In genomic region chr16:41787146-41787545, GRCm38 (mm10) we compare ENCODE assay signal across 25 mouse cellular contexts.
A peak's percentile ranks its signal among the peaks of the same experiment; 100 is the strongest.
DNase-seq lines count a peak whose midpoint lies in the region; ATAC-seq and TF ChIP-seq lines count a peak whose summit lies in the region.
"Had no signal": no experiment of that assay in that cellular context is flagged by ENCODE, and none has a peak within 500 bp of the region (broad histone marks: within the 10 kb centered on the region; RNA-seq: fewer than 3 reads in every experiment).

No protein-coding gene starts in this region.

- H3K27me3 ChIP-seq in forebrain, embryonic 12.5 days, result no peaks in the 10 kb centered on the region
- H3K27me3 ChIP-seq in forebrain, postnatal 0 days (ENCODE audit: insufficient read depth, low read length), result no peaks in the 10 kb centered on the region
- H3K27me3 ChIP-seq in midbrain, embryonic 14.5 days (ENCODE audit: control insufficient read depth, insufficient read depth, low read length), result no peaks in the 10 kb centered on the region
- no peaks in the 10 kb centered on the region for H3K27me3 ChIP-seq in midbrain, embryonic 11.5 days (ENCODE audit: control insufficient read depth, insufficient read depth, low read length)
- H3K27me3 ChIP-seq in forebrain, embryonic 14.5 days (replicated peaks; ENCODE audit: control insufficient read depth, insufficient read depth, low read length), result no peaks in the 10 kb centered on the region
- H3K27me3 ChIP-seq: CH12.LX; hindbrain, embryonic 12.5 days; liver, embryonic 13.5 days; lung, embryonic 15.5 days; midbrain, embryonic 12.5 days; stomach, embryonic 15.5 days had no signal

- 48% methylated on average over 1 of the region's 1 CpGs for WGBS in forebrain, embryonic 12.5 days
- 18% methylated on average over 1 of the region's 1 CpGs for WGBS in forebrain, postnatal 0 days
- 75% methylated on average over 1 of the region's 1 CpGs for WGBS in midbrain, embryonic 14.5 days
- 81% methylated on average over 1 of the region's 1 CpGs for WGBS in midbrain, embryonic 11.5 days
- 25% methylated on average over 1 of the region's 1 CpGs for WGBS in forebrain, embryonic 14.5 days

- no peaks in the 10 kb centered on the region for H3K36me3 ChIP-seq in forebrain, embryonic 12.5 days (replicated peaks)
- H3K36me3 ChIP-seq in forebrain, postnatal 0 days (ENCODE audit: insufficient read depth), result no peaks in the 10 kb centered on the region
- H3K36me3 ChIP-seq in midbrain, embryonic 14.5 days (ENCODE audit: control insufficient read depth, insufficient read depth, low read length), result no peaks in the 10 kb centered on the region
- H3K36me3 ChIP-seq in midbrain, embryonic 11.5 days (ENCODE audit: control insufficient read depth, insufficient read depth, low read length), result no peaks in the 10 kb centered on the region
- H3K36me3 ChIP-seq in forebrain, embryonic 14.5 days (ENCODE audit: control insufficient read depth, insufficient read depth, low read length), result no peaks in the 10 kb centered on the region
- H3K36me3 ChIP-seq: hindbrain, embryonic 12.5 days; liver, embryonic 13.5 days; lung, embryonic 15.5 days; midbrain, embryonic 12.5 days; stomach, embryonic 15.5 days had no signal

- H3K4me2 ChIP-seq in forebrain, embryonic 12.5 days, result no peak overlapping the region
- H3K4me2 ChIP-seq in forebrain, postnatal 0 days (ENCODE audit: low read depth), result no peak overlapping the region
- H3K4me2 ChIP-seq in midbrain, embryonic 14.5 days (ENCODE audit: low read length), result no peak overlapping the region
- H3K4me2 ChIP-seq in midbrain, embryonic 11.5 days, result no peak overlapping the region
- no peak overlapping the region for H3K4me2 ChIP-seq in forebrain, embryonic 14.5 days (ENCODE audit: low read length)
- H3K4me2 ChIP-seq: hindbrain, embryonic 12.5 days; liver, embryonic 13.5 days; lung, embryonic 15.5 days; midbrain, embryonic 12.5 days; stomach, embryonic 15.5 days had no signal

- H3K9me3 ChIP-seq in forebrain, embryonic 12.5 days, result no peaks in the 10 kb centered on the region
- no peaks in the 10 kb centered on the region for H3K9me3 ChIP-seq in forebrain, postnatal 0 days (ENCODE audit: low read length)
- H3K9me3 ChIP-seq in midbrain, embryonic 14.5 days (ENCODE audit: control insufficient read depth, low read length), result no peaks in the 10 kb centered on the region
- no peaks in the 10 kb centered on the region for H3K9me3 ChIP-seq in midbrain, embryonic 11.5 days (ENCODE audit: control insufficient read depth, low read length)
- H3K9me3 ChIP-seq in forebrain, embryonic 14.5 days (replicated peaks; ENCODE audit: control insufficient read depth, low read length), result no peaks in the 10 kb centered on the region
- H3K9me3 ChIP-seq: hindbrain, embryonic 12.5 days; liver, embryonic 13.5 days; lung, embryonic 15.5 days; midbrain, embryonic 12.5 days; stomach, embryonic 15.5 days had no signal

- DNase-seq in forebrain, postnatal 0 days, result no peak
- peak; percentile 32 for DNase-seq in midbrain, embryonic 14.5 days
- no peak for DNase-seq in midbrain, embryonic 11.5 days (ENCODE audit: low spot score, missing footprints)
- peak; percentile 37 for DNase-seq in forebrain, embryonic 14.5 days (ENCODE audit: low spot score)
- DNase-seq in spleen, postnatal 4 days (ENCODE audit: low spot score in 2 of 2), result no peak
- no peak for DNase-seq in retina, embryonic 14.5 days (ENCODE audit: low spot score)
- DNase-seq: adrenal gland, postnatal 36 days; cerebellum, adult 18-20 months; cerebellum, postnatal 36 days; gastrocnemius, postnatal 10 days; heart, adult 2 months; heart, postnatal 10 days; kidney, adult 18-20 months; liver, embryonic 13.5 days; lung, postnatal 4 days; right cerebral cortex, postnatal 25 days; thymus, adult 18-20 months; thymus, postnatal 4 days had no signal

- H3K9ac ChIP-seq in forebrain, embryonic 12.5 days, result no peak overlapping the region
- no peak overlapping the region for H3K9ac ChIP-seq in forebrain, postnatal 0 days
- no peak overlapping the region for H3K9ac ChIP-seq in midbrain, embryonic 14.5 days (replicated peaks; ENCODE audit: low read length)
- H3K9ac ChIP-seq in midbrain, embryonic 11.5 days (ENCODE audit: low read length), result no peak overlapping the region
- H3K9ac ChIP-seq in forebrain, embryonic 14.5 days (ENCODE audit: low read length), result no peak overlapping the region
- H3K9ac ChIP-seq: hindbrain, embryonic 12.5 days; liver, embryonic 13.5 days; lung, embryonic 15.5 days; midbrain, embryonic 12.5 days; stomach, embryonic 15.5 days had no signal

- ATAC-seq in forebrain, embryonic 12.5 days (ENCODE audit: low FRiP score), result peak; percentile 62; the same call in 1 of the 2 replicates
- no peak; the same call in 1 of the 2 replicates for ATAC-seq in forebrain, postnatal 0 days
- ATAC-seq in midbrain, embryonic 14.5 days (ENCODE audit: low FRiP score, low TSS enrichment), result no peak
- no peak for ATAC-seq in midbrain, embryonic 11.5 days (ENCODE audit: low FRiP score)
- ATAC-seq in forebrain, embryonic 14.5 days, result peak; percentile 63

- H3K27ac ChIP-seq in forebrain, embryonic 12.5 days, result 0 out of 2 replicates have a peak overlapping the region, but pooled peaks have one; percentile 9
- no peak overlapping the region for H3K27ac ChIP-seq in forebrain, postnatal 0 days (ENCODE audit: low read depth, low read length)
- no peak overlapping the region for H3K27ac ChIP-seq in midbrain, embryonic 14.5 days (replicated peaks; ENCODE audit: low read depth, low read length)
- no peak overlapping the region for H3K27ac ChIP-seq in midbrain, embryonic 11.5 days (ENCODE audit: low read depth, low read length)
- H3K27ac ChIP-seq in forebrain, embryonic 14.5 days (ENCODE audit: low read depth, low read length), result no peak overlapping the region
- H3K27ac ChIP-seq: heart, adult 2 months; hindbrain, embryonic 12.5 days; kidney, postnatal 0 days; liver, embryonic 13.5 days; lung, embryonic 15.5 days; midbrain, embryonic 12.5 days; stomach, embryonic 15.5 days had no signal

- no peaks in the 10 kb centered on the region for H3K4me1 ChIP-seq in forebrain, embryonic 12.5 days
- H3K4me1 ChIP-seq in forebrain, postnatal 0 days (ENCODE audit: insufficient read depth), result no peaks in the 10 kb centered on the region
- no peaks in the 10 kb centered on the region for H3K4me1 ChIP-seq in midbrain, embryonic 14.5 days (ENCODE audit: control insufficient read depth, insufficient read depth, low read length)
- no peaks in the 10 kb centered on the region for H3K4me1 ChIP-seq in midbrain, embryonic 11.5 days (ENCODE audit: control insufficient read depth, insufficient read depth, low read length)
- peaks cover 18% of the 10 kb centered on the region for H3K4me1 ChIP-seq in forebrain, embryonic 14.5 days (ENCODE audit: control insufficient read depth, insufficient read depth, low read length)
- H3K4me1 ChIP-seq: hindbrain, embryonic 12.5 days; liver, embryonic 13.5 days; lung, embryonic 15.5 days; midbrain, embryonic 12.5 days; stomach, embryonic 15.5 days had no signal

- TF ChIP-seq CTCF in forebrain, postnatal 0 days (IDR thresholded peaks at IDR 0.05; ENCODE audit: low read depth), result no peak

- no peak overlapping the region for H3K4me3 ChIP-seq in forebrain, embryonic 12.5 days (replicated peaks)
- H3K4me3 ChIP-seq in forebrain, postnatal 0 days (ENCODE audit: low read depth, low read length), result no peak overlapping the region
- H3K4me3 ChIP-seq in midbrain, embryonic 14.5 days (replicated peaks; ENCODE audit: low read depth, low read length), result no peak overlapping the region
- H3K4me3 ChIP-seq in midbrain, embryonic 11.5 days (ENCODE audit: low read depth, low read length), result no peak overlapping the region
- no peak overlapping the region for H3K4me3 ChIP-seq in forebrain, embryonic 14.5 days (ENCODE audit: low read depth, low read length)
- H3K4me3 ChIP-seq: heart, adult 2 months; hindbrain, embryonic 12.5 days; liver, embryonic 13.5 days; lung, embryonic 15.5 days; midbrain, embryonic 12.5 days; stomach, embryonic 15.5 days had no signal

Comparison
In these comparisons a context has a peak if more than half of its experiments do, and no peak if none do; other contexts are left out.
1. ATAC-seq: peak in forebrain, embryonic 12.5 days (single experiment) and forebrain, embryonic 14.5 days (single experiment); none in forebrain, postnatal 0 days (single experiment), midbrain, embryonic 14.5 days (single experiment) and midbrain, embryonic 11.5 days (single experiment).
2. DNase-seq: peak in midbrain, embryonic 14.5 days (single experiment) and forebrain, embryonic 14.5 days (single experiment); none in forebrain, postnatal 0 days (single experiment), midbrain, embryonic 11.5 days (single experiment), spleen, postnatal 4 days (0 of 2) and retina, embryonic 14.5 days (single experiment).